In genomic region chr9:85844647-85844983, GRCm38 (mm10) we compare ENCODE assay signal across 9 mouse cellular contexts. TPM values are rescaled to one million over a fixed set of nuclear protein-coding genes. Genes with fewer than 3 reads are reported as not detected.
DNase-seq lines count a peak whose midpoint lies in the region; ATAC-seq and TF ChIP-seq lines count a peak whose summit lies in the region.
"Had no signal": no experiment of that assay in that cellular context is flagged by ENCODE, and none has a peak within 500 bp of the region (broad histone marks: within the 10 kb centered on the region; RNA-seq: fewer than 3 reads in every experiment).

No protein-coding gene starts in this region.

- ATAC-seq in kidney, embryonic 14.5 days (ENCODE audit: low FRiP score, low TSS enrichment): no peak
- ATAC-seq in midbrain, embryonic 13.5 days: no peak

- peaks cover 6% of the 10 kb centered on the region; the same call in 1 of the 2 replicates for H3K4me1 ChIP-seq in kidney, embryonic 14.5 days (ENCODE audit: control insufficient read depth, insufficient read depth, low read length)
- peaks cover 25% of the 10 kb centered on the region for H3K4me1 ChIP-seq in embryonic facial prominence, embryonic 10.5 days
- H3K4me1 ChIP-seq in hindbrain, embryonic 10.5 days (replicated peaks): peaks cover 33% of the 10 kb centered on the region
- peaks cover 22% of the 10 kb centered on the region for H3K4me1 ChIP-seq in midbrain, embryonic 13.5 days (replicated peaks)
- no peaks in the 10 kb centered on the region for H3K4me1 ChIP-seq in thymus, adult 2 months (replicated peaks; ENCODE audit: control insufficient read depth, insufficient read depth, low read length)

- H3K36me3 ChIP-seq in kidney, embryonic 14.5 days (ENCODE audit: control insufficient read depth, insufficient read depth, low read length): peaks cover 8% of the 10 kb centered on the region; the same call in 1 of the 2 replicates
- H3K36me3 ChIP-seq in embryonic facial prominence, embryonic 10.5 days (replicated peaks): peaks cover 22% of the 10 kb centered on the region
- peaks cover 32% of the 10 kb centered on the region for H3K36me3 ChIP-seq in hindbrain, embryonic 10.5 days
- H3K36me3 ChIP-seq in midbrain, embryonic 13.5 days: 0 out of 2 replicates have a peak, but pooled peaks cover 3% of the 10 kb centered on the region
- H3K36me3 ChIP-seq in thymus, adult 2 months (ENCODE audit: control insufficient read depth, insufficient read depth, low read length): no peaks in the 10 kb centered on the region

- no peaks in the 10 kb centered on the region for H3K9me3 ChIP-seq in kidney, embryonic 14.5 days (ENCODE audit: control insufficient read depth, low read length)
- no peaks in the 10 kb centered on the region for H3K9me3 ChIP-seq in embryonic facial prominence, embryonic 10.5 days
- H3K9me3 ChIP-seq in hindbrain, embryonic 10.5 days: no peaks in the 10 kb centered on the region
- H3K9me3 ChIP-seq in midbrain, embryonic 13.5 days: no peaks in the 10 kb centered on the region

- DNase-seq in kidney, postnatal 36 days: no peak
- DNase-seq in embryonic facial prominence, embryonic 10.5 days (ENCODE audit: low spot score): no peak
- no peak for DNase-seq in hindbrain, embryonic 10.5 days (ENCODE audit: low spot score)
- no peak for DNase-seq in thymus, adult 2 months
- DNase-seq in thymus, postnatal 10 days (ENCODE audit: low spot score in 2 of 2): no peak
- DNase-seq in gastrocnemius, postnatal 14 days: no peak
- DNase-seq: lung, postnatal 36 days had no signal

- intact Hi-C loops in gastrocnemius, postnatal 14 days (cut with DNase I; ENCODE audit: low total_unique reads): no loop called here

- peak overlapping the region; percentile 95 for H3K4me2 ChIP-seq in kidney, embryonic 14.5 days (replicated peaks; ENCODE audit: low read depth, low read length)
- H3K4me2 ChIP-seq in midbrain, embryonic 13.5 days (replicated peaks): peak overlapping the region; percentile 93

- H3K9ac ChIP-seq in kidney, embryonic 14.5 days (ENCODE audit: low read depth, low read length): peak overlapping the region; percentile 78
- peak overlapping the region; percentile 80 for H3K9ac ChIP-seq in midbrain, embryonic 13.5 days (replicated peaks)

- H3K27ac ChIP-seq in kidney, embryonic 14.5 days (ENCODE audit: low read depth, low read length): peak overlapping the region; percentile 92
- no peak overlapping the region for H3K27ac ChIP-seq in embryonic facial prominence, embryonic 10.5 days (replicated peaks)
- H3K27ac ChIP-seq in hindbrain, embryonic 10.5 days: peak overlapping the region; percentile 94
- H3K27ac ChIP-seq in midbrain, embryonic 13.5 days: no peak overlapping the region; the same call in 1 of the 2 replicates
- no peak overlapping the region for H3K27ac ChIP-seq in thymus, adult 2 months (ENCODE audit: control insufficient read depth, insufficient read depth, low read length)

- 0 out of 2 replicates have a peak, but pooled peaks cover 9% of the 10 kb centered on the region for H3K27me3 ChIP-seq in kidney, embryonic 14.5 days (ENCODE audit: control insufficient read depth, insufficient read depth, low read length)
- peaks cover 25% of the 10 kb centered on the region for H3K27me3 ChIP-seq in embryonic facial prominence, embryonic 10.5 days (replicated peaks; ENCODE audit: low read depth, poor library complexity, severe bottlenecking)
- peaks cover 19% of the 10 kb centered on the region for H3K27me3 ChIP-seq in hindbrain, embryonic 10.5 days (ENCODE audit: insufficient read depth, poor library complexity, severe bottlenecking)
- H3K27me3 ChIP-seq in midbrain, embryonic 13.5 days: peaks cover 13% of the 10 kb centered on the region
- no peaks in the 10 kb centered on the region; the same call in 1 of the 2 replicates for H3K27me3 ChIP-seq in thymus, adult 2 months (ENCODE audit: control insufficient read depth, insufficient read depth, low read length)

- WGBS in kidney, embryonic 14.5 days: 45% methylated on average over 9 of the region's 9 CpGs
- 71% methylated on average over 9 of the region's 9 CpGs for WGBS in embryonic facial prominence, embryonic 10.5 days
- 71% methylated on average over 9 of the region's 9 CpGs for WGBS in hindbrain, embryonic 10.5 days
- 55% methylated on average over 9 of the region's 9 CpGs for WGBS in midbrain, embryonic 13.5 days
- WGBS in thymus, adult 2 months: 84% methylated on average over 9 of the region's 9 CpGs

- no peak for TF ChIP-seq POLR2A in thymus, adult 2 months (IDR thresholded peaks at IDR 0.05; ENCODE audit: control insufficient read depth, extremely low read depth, insufficient read depth, low read length, poor library complexity)

- TF ChIP-seq CTCF in thymus, adult 2 months (IDR thresholded peaks at IDR 0.05; ENCODE audit: borderline replicate concordance, control insufficient read depth, extremely low read depth, insufficient read depth, low read length, poor library complexity): no peak

- peak overlapping the region; percentile 76 for H3K4me3 ChIP-seq in kidney, embryonic 14.5 days (ENCODE audit: low read length)
- peak overlapping the region; percentile 73 for H3K4me3 ChIP-seq in embryonic facial prominence, embryonic 10.5 days
- peak overlapping the region; percentile 82 for H3K4me3 ChIP-seq in hindbrain, embryonic 10.5 days
- H3K4me3 ChIP-seq in midbrain, embryonic 13.5 days (replicated peaks): peak overlapping the region; percentile 69
- H3K4me3 ChIP-seq in thymus, adult 2 months (ENCODE audit: control insufficient read depth, insufficient read depth, low read length): no peak overlapping the region

RNA-seq across cellular contexts. Expression of gene Tpbg, which starts 2.4 kb away (rescaled TPM):
- 39.8 and 44.3 TPM in 2 replicates for polyA plus RNA-seq in kidney, embryonic 14.5 days (2014; fragmentation: Nextera tagmentation; extraction: Ambion mirVana)
- polyA plus RNA-seq in embryonic facial prominence, embryonic 10.5 days (2016; fragmentation: Nextera tagmentation; extraction: Ambion mirVana): 14.5 and 16.9 TPM in 2 replicates
- polyA plus RNA-seq in hindbrain, embryonic 10.5 days (2016; fragmentation: Nextera tagmentation; extraction: Ambion mirVana): 25.7 and 32.0 TPM in 2 replicates
- polyA plus RNA-seq in midbrain, embryonic 13.5 days (2015; fragmentation: Nextera tagmentation; extraction: Ambion mirVana): 15.4 and 25.4 TPM in 2 replicates
- 2.1 and 2.2 TPM in 2 replicates for polyA plus RNA-seq in thymus, adult 2 months (2012; rRNA removed)
- 1 to 10 TPM; 1.7 to 3.0 TPM for total RNA-seq in gastrocnemius, postnatal 14 days (2021)

Comparison
In these comparisons a context has a peak if more than half of its experiments do, and no peak if none do; other contexts are left out.
1. H3K27ac ChIP-seq: peak in kidney, embryonic 14.5 days (single experiment) and hindbrain, embryonic 10.5 days (single experiment); none in embryonic facial prominence, embryonic 10.5 days (single experiment), midbrain, embryonic 13.5 days (single experiment) and thymus, adult 2 months (single experiment).